Mouse (Mus musculus): ENCODE results near the gene Olfr1256.

The Olfr1256 gene

GRCm38 (mm10) chr2:89841455-89841854 is at the start of gene Olfr1256:
Gene Olfr1256, minus strand, starts transcription at chr2:89841555.
- no peak for DNase-seq (ENCODE audit: low spot score)

GRCm38 (mm10) chr2:89878137-89878536 is 36.8 kb upstream of the Olfr1256 start, which contains the start of gene Olfr1257:
Gene Olfr1257, plus strand, starts transcription at chr2:89878437.
- no peak for DNase-seq (ENCODE audit: low spot score)

- no peak for DNase-seq (ENCODE audit: low spot score)
Observed at GRCm38 (mm10) chr2:89849230-89849629, 7.9 kb upstream of the Olfr1256 start.

- DNase-seq (ENCODE audit: low spot score): no peak
Observed at GRCm38 (mm10) chr2:89848105-89848504, 6.8 kb upstream of the Olfr1256 start, which contains the start of gene Olfr48. Gene Olfr48, minus strand, starts transcription at chr2:89848205.

GRCm38 (mm10) chr2:89820216-89820615 is 21.1 kb downstream of the Olfr1256 start:
- DNase-seq (ENCODE audit: low spot score): no peak

GRCm38 (mm10) chr2:89811751-89812150 is 29.6 kb downstream of the Olfr1256 start, which contains the start of gene Olfr1255:
Gene Olfr1255, plus strand, starts transcription at chr2:89812051.
- no peak for DNase-seq (ENCODE audit: low spot score)

- DNase-seq (ENCODE audit: low spot score): no peak
Observed at GRCm38 (mm10) chr2:89810751-89811150, 30.6 kb downstream of the Olfr1256 start.

GRCm38 (mm10) chr2:89799583-89799982 is 41.8 kb downstream of the Olfr1256 start:
- no peak for DNase-seq (ENCODE audit: low spot score)

GRCm38 (mm10) chr2:89793519-89793918 is 47.8 kb downstream of the Olfr1256 start, which contains the start of gene Olfr1254:
Gene Olfr1254, minus strand, starts transcription at chr2:89793619.
- DNase-seq (ENCODE audit: low spot score): no peak

Data from testis, postnatal 10 days (tissue).